Mouse (Mus musculus) mesoderm, embryonic 11.5 days (tissue): ENCODE measurements at regions not wholly inside any gene's neighbourhood (a gene's known extent, or its start where the extent isn't known, plus 50 kb on each side); places are given as distances from the start of the nearest gene placed in this dataset.
"Not testable (repeated sequence)": the region's sequence is repeated elsewhere in the genome, so short reads cannot be mapped to it uniquely, and the experiment has no call there.

Experiments used
- DNase-seq: peaks from one replicate; pipeline ENCODE4 v3.0.0-alpha.2; 2012; ENCODE audit warnings: low read depth, low spot score

- DNase-seq, result no peak
Measured at GRCm38 (mm10) chr5:97831421-97831820, 199.4 kb downstream of the Antxr2 start.

GRCm38 (mm10) chr5:97817485-97817884, 213.4 kb downstream of the Antxr2 start:
- DNase-seq, result no peak

- DNase-seq, result no peak
Measured at GRCm38 (mm10) chr5:97815357-97815756, 215.5 kb downstream of the Antxr2 start.

GRCm38 (mm10) chr5:97814700-97815099, 216.1 kb downstream of the Antxr2 start:
- DNase-seq, result no peak

- no peak for DNase-seq
Measured at GRCm38 (mm10) chr5:97812611-97813350, 218.1 kb downstream of the Antxr2 start.

GRCm38 (mm10) chr5:97809007-97809406, 221.8 kb downstream of the Antxr2 start:
- peak; percentile 9 for DNase-seq

DNA sequence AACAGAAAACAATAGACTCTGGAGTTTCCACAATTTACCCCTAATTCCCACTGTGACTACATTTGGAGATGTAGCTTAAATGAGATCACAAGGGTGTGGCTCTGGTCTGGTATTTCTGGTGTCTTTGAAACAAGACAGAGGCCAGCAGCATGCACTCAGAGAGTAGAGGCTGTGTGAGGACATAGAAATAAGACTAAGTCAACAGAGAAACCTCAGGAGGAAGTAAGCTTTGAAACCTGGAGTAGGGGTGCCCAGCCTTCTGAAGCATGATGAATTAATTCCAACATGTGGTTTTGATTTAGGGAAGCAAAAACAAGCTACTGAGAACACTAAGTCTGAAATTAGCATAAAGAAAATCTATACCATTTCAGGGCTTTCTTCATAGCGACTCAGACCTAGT, 223.7 kb downstream of the Antxr2 start:
- DNase-seq, result peak; percentile 2

DNA sequence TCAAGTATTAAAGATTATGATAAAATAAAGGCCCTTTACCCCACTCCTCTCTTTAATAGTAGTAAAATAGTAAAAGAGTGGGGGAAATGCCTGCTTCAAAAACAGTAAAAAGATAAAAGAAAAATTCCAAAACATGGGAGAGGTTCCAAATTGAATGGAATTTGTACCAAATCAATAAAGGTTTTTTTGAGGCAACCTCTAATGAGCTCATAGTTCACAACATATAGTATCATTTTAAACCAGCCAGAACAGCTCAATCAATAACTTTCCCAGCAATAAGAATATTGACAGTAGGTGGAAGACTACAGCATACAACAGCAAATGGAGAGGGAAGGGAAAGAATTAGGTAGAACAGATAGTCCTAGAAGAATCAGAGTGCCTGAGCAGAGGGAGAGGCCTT, 224.1 kb downstream of the Antxr2 start:
- no peak for DNase-seq

GRCm38 (mm10) chr5:97800017-97800416, 230.8 kb downstream of the Antxr2 start:
- DNase-seq, result no peak

GRCm38 (mm10) chr5:97788175-97788574, 242.7 kb downstream of the Antxr2 start:
- DNase-seq, result no peak

GRCm38 (mm10) chr5:97787001-97787400, 243.8 kb downstream of the Antxr2 start:
- no peak for DNase-seq

DNA sequence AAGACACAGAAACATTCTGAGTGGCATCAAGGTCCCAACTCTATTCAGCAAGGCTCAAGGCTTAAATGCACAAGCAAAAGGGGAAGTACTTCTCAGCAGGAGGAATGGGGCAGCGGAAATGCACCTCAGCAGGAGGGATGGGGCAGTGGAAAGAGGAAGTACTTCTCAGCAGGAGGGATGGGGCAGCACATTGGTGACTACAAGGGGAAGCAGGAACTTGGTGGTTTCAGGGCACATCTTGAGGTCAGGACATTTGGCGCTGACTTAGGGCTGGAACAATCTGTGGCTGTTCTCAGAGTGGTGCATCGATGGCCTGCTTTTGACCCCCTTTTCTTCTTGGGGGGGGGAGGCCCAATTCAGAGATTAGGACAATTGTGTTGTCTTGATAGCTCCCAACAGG, 255.7 kb downstream of the Antxr2 start:
- DNase-seq, result not testable (repeated sequence)

DNA sequence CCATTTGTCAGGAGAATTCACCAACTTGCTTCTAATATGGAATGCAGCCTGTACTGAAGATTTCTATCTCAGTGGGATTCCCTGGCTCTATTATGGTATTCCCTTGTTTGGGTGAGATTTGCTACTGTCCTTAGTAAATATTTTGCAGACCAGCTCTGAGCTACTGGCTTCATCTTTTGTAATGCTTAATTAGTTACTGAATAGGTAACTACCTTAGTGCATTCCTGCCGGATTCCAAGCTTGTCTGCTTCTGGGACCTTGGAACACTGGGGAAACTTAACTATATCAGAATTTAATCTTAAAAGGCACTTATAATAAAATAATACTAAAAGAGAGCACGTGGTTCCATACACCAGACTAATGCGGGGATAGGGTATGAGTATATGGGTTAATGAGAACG, 257.4 kb downstream of the Antxr2 start:
- DNase-seq, result not testable (repeated sequence)

- no peak for DNase-seq
Measured at GRCm38 (mm10) chr5:97737339-97737738, 280.5 kb upstream of the Gk2 start.

DNA sequence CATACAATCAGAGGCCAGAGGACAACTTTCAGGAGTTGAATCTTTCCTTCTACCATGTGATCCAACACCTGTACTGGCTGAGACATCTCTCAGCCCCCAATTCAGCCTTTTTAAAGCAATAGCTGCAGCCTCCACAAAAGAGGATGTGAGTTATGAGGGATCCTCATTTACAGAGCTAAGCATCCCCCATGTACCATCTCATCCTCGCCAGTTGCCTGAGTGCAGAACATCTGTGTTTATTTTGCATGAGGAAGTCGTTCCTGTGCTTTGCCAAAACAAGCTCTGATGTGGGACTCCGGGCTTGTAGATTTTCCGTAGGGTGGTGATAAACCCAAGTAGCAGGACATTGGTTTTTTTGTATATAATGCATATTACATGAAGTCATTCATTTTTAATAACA, 274.1 kb upstream of the Gk2 start:
- no peak for DNase-seq

- DNase-seq, result not testable (repeated sequence)
Measured at GRCm38 (mm10) chr5:97719364-97719763, 262.5 kb upstream of the Gk2 start.

DNA sequence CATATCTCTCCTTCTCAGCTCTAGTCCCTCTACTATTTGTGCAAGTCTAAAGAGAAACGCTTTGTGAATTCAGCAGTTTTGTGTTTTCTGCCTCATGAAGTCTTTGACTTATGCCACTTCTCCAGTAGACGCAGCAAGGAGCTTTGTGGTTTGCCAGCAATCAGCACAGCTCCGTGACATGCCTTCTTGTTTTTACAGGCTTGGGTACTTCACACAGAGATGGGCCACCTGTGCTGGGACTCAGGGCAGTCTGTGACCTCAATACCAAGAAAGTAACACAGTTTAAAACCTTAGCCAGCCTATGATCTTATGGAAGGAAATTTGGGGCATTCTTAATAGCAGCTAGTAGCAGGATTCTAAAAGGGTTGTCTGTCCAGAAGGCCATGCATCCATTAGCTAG, 248.4 kb upstream of the Gk2 start:
- no peak for DNase-seq

DNA sequence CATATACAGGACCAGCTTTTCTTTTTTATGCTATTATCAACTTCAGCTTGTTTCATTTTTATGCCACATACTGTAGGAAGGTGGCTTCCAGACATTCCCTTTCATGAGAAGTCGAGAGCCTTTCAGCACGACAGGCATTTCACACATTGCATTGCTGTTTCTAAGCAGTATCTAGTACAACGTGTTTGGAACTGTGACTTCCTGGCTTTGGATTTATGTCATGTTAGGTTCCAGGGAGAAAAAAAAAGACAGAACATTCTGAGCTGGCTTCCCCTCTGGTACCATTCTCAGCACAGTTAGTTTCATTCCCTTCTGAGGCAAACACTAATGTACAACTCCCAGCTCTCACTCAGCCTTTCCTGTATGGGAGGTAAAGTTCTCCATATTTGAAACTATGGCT, 243.7 kb upstream of the Gk2 start:
- DNase-seq, result no peak

GRCm38 (mm10) chr5:97697581-97698134, 240.8 kb upstream of the Gk2 start:
- DNase-seq, result no peak

DNA sequence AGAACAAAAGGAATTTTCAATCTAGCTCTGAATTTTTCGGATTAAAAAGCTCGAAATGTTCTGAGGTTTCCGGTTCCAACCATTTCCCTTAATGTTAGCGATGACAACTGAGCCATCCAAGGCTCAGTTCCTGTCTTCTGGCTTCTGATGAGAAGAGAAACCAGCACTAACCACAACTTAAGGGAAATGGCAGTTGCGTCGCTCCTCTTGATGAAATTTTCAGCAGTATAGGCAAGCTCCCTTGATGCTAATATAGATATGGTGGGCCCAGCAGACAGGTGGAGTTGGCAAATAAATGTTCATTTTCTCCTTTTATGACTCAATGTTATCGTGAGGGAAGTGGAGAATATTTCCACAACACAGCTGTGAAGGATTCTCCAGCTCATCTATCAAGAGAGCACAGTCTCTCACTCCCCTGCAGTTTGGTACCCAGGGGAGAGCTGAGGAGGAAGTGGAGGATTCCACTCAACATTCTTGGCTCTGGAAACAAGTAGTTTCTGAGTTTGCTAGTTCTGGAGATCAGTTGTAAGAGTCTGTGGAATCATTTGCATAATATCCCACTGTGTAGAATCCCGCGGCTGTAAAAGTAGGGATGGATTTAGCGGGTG, 236.6 kb upstream of the Gk2 start:
- DNase-seq, result peak; percentile 11

GRCm38 (mm10) chr5:97685443-97685842, 228.6 kb upstream of the Gk2 start:
- DNase-seq, result no peak

DNA sequence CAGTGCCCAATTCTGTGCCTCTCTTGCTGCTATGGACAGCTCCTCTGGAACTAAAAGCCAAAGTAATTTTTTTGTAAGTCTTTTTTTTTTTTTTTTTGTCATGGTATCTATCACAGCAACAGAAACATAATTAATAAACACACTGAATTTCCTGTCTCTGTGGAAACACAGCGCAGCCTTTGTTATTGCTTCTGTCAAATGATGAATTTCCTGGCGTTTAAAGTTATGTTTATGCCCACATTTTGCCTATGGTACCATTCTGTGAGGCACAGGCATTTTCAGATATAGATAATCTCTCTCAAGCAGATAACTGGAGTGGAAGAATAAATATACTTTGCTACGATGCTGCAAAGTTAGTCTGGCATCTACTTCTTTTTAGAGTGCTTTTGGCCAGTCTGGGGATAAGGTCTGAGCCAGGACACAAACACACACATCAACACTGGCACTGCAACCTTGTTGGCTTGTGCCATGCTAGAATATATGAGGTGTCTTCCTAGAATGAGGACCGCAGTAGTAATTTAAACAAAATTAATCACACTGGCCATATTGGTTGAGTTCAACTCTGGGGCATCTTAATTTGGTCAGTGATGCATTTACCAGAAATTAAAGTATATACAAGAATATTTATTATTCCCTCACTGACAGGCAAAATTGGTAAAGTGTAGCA, 227.9 kb upstream of the Gk2 start:
- no peak for DNase-seq

DNA sequence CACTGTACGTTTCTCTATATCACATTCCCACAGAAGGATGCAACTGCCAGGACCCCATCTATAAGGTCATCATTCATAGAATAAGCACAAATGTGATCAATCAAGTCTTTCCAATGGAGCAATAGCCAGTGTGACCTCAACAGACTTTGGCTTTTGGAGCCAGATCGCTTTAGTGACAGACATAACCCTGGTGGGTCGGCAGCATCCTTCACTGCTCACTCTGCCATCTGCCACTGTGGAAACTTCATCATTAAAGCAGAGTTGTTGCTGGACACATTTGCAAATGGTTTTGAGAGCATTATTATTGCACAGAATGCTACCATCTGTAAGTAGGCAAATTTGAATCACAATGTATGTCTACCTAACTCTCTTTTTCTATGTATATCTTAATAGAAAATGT, 212.9 kb upstream of the Gk2 start:
- DNase-seq, result peak; percentile 5
